Mouse (Mus musculus): ENCODE measurements around the gene Tnfrsf8. TPM values are rescaled to one million over a fixed set of nuclear protein-coding genes. Genes with fewer than 3 reads are reported as not detected.

Gene Tnfrsf8
- polyA plus RNA-seq, 1 experiment from 2014 or later: not detected

DNA sequence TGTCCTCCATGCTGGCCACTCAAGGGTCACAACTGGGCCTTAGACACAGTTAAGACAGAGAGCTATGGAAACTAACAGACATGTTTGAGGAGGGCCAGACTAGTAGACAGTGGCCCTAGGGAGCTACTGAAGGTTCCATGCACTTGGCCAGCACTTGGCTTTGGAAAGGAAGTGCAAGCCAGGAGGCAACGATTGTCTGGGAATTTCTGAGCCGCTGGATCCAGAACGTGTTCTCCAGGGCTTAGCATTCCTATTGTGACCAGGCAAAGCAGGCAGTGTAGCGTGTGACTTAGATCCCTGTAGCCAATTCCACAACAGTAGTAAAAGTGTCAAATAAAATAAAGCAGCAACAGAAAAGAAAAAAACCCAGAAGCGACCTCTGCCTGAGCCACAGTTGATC, 54.2 kb downstream of the Tnfrsf8 start:
- Histone ChIP-seq H3K4me3 (no peak overlapping the region), H3K9ac (replicated peaks) (no peak overlapping the region), H3K4me1 (no peaks in the 10 kb centered on the region), H3K36me3 (no peaks in the 10 kb centered on the region), H3K9me3 (no peaks in the 10 kb centered on the region), H3K27ac (replicated peaks) (no peak overlapping the region), H3K4me2 (replicated peaks) (no peak overlapping the region), H3K27me3 (no peaks in the 10 kb centered on the region)
- no peak for ATAC-seq (ENCODE audit: low FRiP score, low read depth)
- WGBS: 85% methylated on average over 5 of the region's 5 CpGs

DNA sequence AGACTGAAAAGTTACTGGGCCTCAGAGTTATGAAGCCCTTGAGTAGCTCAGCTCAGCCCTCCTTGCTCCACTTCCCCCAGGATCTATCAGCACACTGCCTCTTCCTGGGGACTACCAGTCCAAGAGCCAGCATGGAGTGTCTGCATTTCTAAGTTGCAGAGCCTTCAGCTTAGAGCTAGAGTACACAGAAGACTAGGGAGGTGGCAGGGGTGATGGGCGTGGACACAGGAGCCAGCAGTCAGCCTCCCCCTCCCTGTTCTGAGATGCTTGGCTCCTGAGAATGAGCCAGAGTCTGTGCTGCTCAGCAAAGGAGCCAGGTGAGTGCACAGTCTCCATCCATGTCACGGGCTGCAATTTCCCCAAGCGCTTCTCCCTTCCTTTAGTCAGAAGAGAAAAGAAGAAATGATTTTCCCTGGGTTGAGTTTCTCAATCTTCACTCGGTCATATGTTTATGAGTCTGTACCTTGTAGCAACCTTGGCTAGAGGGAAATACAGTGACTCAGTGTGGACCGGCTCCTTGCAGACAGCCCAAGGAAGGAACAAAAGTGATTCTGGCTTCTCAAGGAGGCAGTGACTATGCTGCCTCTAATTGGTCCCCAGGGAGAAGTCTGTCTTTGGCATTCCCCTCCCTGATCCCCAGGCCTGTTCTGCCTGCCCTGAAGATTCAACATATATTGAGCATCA, 57.1 kb downstream of the Tnfrsf8 start:
- H3K9ac ChIP-seq (replicated peaks): no peak overlapping the region
- H3K27me3 ChIP-seq: no peaks in the 10 kb centered on the region
- H3K36me3 ChIP-seq: no peaks in the 10 kb centered on the region
- no peak for ATAC-seq (ENCODE audit: low FRiP score, low read depth)
- no peak overlapping the region for H3K27ac ChIP-seq (replicated peaks)
- H3K4me3 ChIP-seq: no peak overlapping the region
- no peaks in the 10 kb centered on the region for H3K4me1 ChIP-seq
- 77% methylated on average over 5 of the region's 5 CpGs for whole genome bisulfite sequencing
- no peak overlapping the region for H3K4me2 ChIP-seq (replicated peaks)
- no peaks in the 10 kb centered on the region for H3K9me3 ChIP-seq

DNA sequence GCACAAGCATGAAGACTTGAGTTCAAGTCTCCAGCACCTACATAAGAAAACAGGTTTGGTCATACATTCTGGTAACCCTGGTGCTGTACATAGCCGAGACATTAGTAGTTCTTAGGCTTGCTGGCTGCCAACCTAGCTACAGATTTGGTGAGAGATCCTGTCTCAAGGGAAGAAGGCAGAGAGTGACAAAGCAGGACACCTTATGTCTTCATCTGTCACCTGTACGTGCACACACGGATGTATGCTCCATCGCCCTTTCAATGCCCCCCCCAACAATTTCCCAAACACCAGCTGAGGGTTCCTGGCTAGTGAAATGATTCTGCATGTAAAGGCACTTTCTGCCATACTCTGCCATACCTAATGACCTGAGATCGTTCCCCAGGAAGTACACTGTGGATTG, 58.8 kb downstream of the Tnfrsf8 start:
- Histone ChIP-seq H3K27me3 (no peaks in the 10 kb centered on the region), H3K9me3 (no peaks in the 10 kb centered on the region), H3K4me3 (no peak overlapping the region), H3K27ac (replicated peaks) (no peak overlapping the region), H3K4me1 (no peaks in the 10 kb centered on the region), H3K36me3 (no peaks in the 10 kb centered on the region), H3K4me2 (replicated peaks) (no peak overlapping the region), H3K9ac (replicated peaks) (no peak overlapping the region)
- ATAC-seq (ENCODE audit: low FRiP score, low read depth): no peak
- WGBS: 91% methylated on average over 5 of the region's 5 CpGs

DNA sequence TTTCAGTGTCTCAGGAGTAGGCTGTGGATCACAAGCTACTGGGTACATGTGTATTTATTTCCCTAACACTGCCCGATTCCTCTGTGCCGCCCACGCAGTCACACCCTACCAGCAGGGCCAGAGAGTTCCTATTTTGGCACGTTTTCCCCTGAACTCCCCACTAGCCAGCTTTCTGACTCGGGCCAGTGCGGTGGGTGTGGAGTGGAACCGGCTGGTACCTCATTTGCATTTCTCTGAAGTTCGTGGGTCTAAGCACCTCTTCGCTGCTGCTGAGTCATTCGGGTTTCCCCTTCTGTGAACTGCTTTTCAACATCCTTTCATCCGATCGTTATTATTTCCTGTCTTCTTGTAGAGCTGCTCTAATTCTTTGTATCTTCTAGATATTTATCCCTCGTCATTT, 60.5 kb downstream of the Tnfrsf8 start:
- 62% methylated on average over 13 of the region's 13 CpGs for WGBS
- ATAC-seq (ENCODE audit: low FRiP score, low read depth): no peak
- no peaks in the 10 kb centered on the region for H3K36me3 ChIP-seq
- H3K27me3 ChIP-seq: no peaks in the 10 kb centered on the region
- H3K4me2 ChIP-seq (replicated peaks): no peak overlapping the region
- H3K4me1 ChIP-seq: no peaks in the 10 kb centered on the region
- no peak overlapping the region for H3K9ac ChIP-seq (replicated peaks)
- no peak overlapping the region for H3K27ac ChIP-seq (replicated peaks)
- no peak overlapping the region for H3K4me3 ChIP-seq
- H3K9me3 ChIP-seq: no peaks in the 10 kb centered on the region

DNA sequence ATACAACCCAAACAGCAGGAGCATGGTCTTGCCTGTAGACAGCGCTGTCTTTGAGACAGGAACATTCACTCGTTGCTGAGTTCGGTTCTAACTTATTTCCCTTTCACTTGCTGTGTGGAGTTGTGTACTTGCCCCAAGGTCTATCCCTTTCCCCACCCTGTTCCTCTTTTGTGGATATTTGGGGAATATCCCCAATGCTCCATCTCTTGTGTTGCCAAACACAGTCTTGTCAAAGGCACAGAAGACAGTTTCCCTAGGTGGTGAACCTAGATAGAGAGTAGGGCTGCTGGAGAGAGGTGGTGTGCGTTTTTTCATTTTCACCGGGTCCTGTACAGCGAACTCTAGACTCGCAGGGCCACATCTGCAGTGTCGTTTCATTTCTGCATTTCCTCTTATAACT, 62.4 kb downstream of the Tnfrsf8 start:
- no peak for ATAC-seq (ENCODE audit: low FRiP score, low read depth)
- Histone ChIP-seq H3K27me3 (peaks cover 9% of the 10 kb centered on the region), H3K27ac (replicated peaks) (no peak overlapping the region), H3K9me3 (no peaks in the 10 kb centered on the region), H3K9ac (replicated peaks) (no peak overlapping the region), H3K36me3 (no peaks in the 10 kb centered on the region), H3K4me3 (no peak overlapping the region), H3K4me2 (replicated peaks) (no peak overlapping the region), H3K4me1 (no peaks in the 10 kb centered on the region)
- 93% methylated on average over 8 of the region's 8 CpGs for WGBS

DNA sequence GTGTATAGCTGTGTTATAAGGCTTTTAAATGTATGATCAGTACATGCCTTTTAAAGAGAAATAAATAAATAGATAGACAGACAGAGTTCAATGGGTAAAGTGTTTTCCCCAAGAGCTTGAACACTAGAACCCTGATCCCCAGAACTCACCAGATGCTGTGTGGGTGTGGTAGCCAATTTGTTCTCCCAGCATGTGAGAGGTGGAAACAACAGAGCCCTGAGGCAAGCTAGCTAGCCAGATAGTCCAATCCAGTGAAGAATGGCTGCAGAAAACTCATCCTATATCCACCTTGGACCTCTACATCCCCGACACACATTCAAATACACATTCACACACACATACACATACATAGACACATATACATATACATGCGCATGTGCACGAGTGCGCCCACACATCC, 63.4 kb downstream of the Tnfrsf8 start:
- no peaks in the 10 kb centered on the region for H3K36me3 ChIP-seq
- H3K9ac ChIP-seq (replicated peaks): no peak overlapping the region
- no peak overlapping the region for H3K27ac ChIP-seq (replicated peaks)
- 93% methylated on average over 4 of the region's 4 CpGs for WGBS
- no peaks in the 10 kb centered on the region for H3K9me3 ChIP-seq
- no peak overlapping the region for H3K4me2 ChIP-seq (replicated peaks)
- H3K4me3 ChIP-seq: no peak overlapping the region
- peaks cover 4% of the 10 kb centered on the region; the same call in 1 of the 2 replicates for H3K4me1 ChIP-seq
- ATAC-seq (ENCODE audit: low FRiP score, low read depth): no peak
- peaks cover 18% of the 10 kb centered on the region for H3K27me3 ChIP-seq

DNA sequence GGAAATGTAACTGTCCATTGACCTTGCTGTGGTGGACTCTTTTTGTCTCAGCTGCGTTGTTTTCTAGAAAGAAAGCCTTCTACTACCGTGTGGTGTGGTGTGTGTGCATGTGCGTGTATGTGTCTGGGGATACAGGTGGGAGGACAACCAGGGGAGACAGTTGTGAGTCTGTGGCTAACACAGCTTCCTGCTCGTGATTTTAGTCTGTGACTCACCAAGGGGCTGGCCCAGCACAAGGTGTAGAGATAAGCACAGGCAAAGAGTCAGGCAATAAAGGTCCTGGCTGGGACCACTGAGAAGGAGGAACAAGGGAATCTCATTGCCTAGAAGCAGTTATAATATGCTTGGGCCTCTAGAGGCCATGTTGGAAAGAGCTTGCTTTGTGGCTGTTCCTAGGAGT, 65.0 kb downstream of the Tnfrsf8 start:
- 88% methylated on average over 4 of the region's 4 CpGs for WGBS

DNA sequence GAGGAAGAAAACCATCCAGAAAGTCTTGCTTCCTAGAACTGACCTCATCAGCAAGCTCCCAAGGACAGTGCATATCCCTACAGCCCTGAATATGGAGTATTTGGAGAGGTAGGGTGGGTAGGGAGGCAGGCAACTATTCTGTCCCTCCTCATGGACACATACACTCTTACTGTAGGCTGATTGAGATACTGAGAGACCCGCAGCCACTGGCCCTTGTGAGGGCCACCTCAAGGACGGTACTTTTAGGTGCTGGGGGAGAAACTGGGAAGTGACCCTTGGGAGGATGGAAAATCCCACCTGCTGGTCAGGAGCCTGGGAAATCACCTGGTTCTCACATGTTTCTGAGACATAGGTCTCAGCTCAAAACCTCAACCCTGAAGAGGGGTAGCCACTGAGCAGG, 67.4 kb downstream of the Tnfrsf8 start:
- H3K9ac ChIP-seq (replicated peaks): no peak overlapping the region
- ATAC-seq (ENCODE audit: low FRiP score, low read depth): no peak

More for the DNA sequence above, 65.0 kb downstream of the Tnfrsf8 start:
- H3K9me3 ChIP-seq: no peaks in the 10 kb centered on the region
- peaks cover 7% of the 10 kb centered on the region; the same call in 1 of the 2 replicates for H3K4me1 ChIP-seq
- no peak overlapping the region for H3K4me3 ChIP-seq
- no peak for ATAC-seq (ENCODE audit: low FRiP score, low read depth)
- H3K9ac ChIP-seq (replicated peaks): no peak overlapping the region
- H3K27me3 ChIP-seq: peaks cover 31% of the 10 kb centered on the region
- H3K4me2 ChIP-seq (replicated peaks): no peak overlapping the region
- H3K36me3 ChIP-seq: no peaks in the 10 kb centered on the region
- no peak overlapping the region for H3K27ac ChIP-seq (replicated peaks)

DNA sequence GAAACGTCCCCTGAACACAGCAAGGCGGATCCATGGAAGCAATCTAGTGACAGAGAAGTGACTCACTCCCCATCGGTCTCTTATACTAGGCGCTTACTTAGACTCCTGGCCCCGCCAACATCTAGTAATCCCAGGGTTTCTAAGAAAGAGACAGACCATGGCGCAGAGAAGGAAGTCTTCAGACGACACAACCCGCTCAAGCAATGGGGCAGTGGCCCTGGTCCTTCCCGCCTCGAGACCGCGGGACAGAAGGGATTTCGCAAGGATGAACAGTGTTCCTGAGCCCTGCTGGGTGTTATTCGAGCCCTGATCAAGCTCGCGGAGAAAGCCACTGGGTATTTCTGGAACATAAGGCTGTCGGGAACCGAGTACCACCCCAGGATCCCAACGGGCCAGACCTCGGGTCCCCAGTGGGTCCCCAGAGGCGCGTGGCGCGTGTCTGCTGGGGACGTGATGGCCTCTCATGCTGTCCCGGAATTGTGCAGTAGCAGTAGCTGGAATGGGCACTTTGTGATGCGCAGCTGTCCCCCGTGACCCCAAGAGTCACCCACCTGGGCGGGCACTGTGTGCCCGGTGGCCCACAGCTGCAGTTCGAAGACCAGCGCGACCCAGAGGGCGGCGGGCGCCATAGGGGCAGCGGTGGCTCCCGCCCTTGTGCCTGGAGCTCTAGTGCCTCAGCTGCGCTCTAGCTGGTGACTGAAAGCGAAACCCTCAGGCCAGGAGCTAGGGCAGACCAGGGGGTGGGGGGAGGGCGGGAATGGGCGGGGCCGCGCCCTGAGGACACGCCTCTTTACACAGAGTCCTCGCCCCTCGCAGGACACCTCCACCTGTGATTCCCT, 68.6 kb downstream of the Tnfrsf8 start, which contains the start of gene Tnfrsf1b:
TSS of gene Tnfrsf1b (minus strand) at position 698 of the 839 bp plus-strand sequence.
- no peaks in the 10 kb centered on the region for H3K9me3 ChIP-seq
- peak; percentile 70 for ATAC-seq (ENCODE audit: low FRiP score, low read depth)
- peak within 1 kb of the TSS; percentile 46; the same call in 1 of the 2 replicates for H3K9ac ChIP-seq (replicated peaks)
- peaks cover 34% of the 10 kb centered on the region for H3K27me3 ChIP-seq
- WGBS: under 1% methylated on average over 47 of the region's 47 CpGs
- peaks cover 7% of the 10 kb centered on the region; the same call in 1 of the 2 replicates for H3K4me1 ChIP-seq
- H3K4me2 ChIP-seq (replicated peaks): peak within 1 kb of the TSS; percentile 67
- peak within 1 kb of the TSS; percentile 43 for H3K4me3 ChIP-seq
- no peak within 1 kb of the TSS for H3K27ac ChIP-seq (replicated peaks)
- H3K36me3 ChIP-seq: no peaks in the 10 kb centered on the region

More for the DNA sequence above, 67.4 kb downstream of the Tnfrsf8 start:
- Histone ChIP-seq H3K4me3 (no peak overlapping the region), H3K27me3 (peaks cover 34% of the 10 kb centered on the region), H3K36me3 (no peaks in the 10 kb centered on the region), H3K4me1 (peaks cover 7% of the 10 kb centered on the region; the same call in 1 of the 2 replicates), H3K4me2 (replicated peaks) (no peak overlapping the region), H3K9me3 (no peaks in the 10 kb centered on the region), H3K27ac (replicated peaks) (no peak overlapping the region)
- 63% methylated on average over 2 of the region's 2 CpGs for WGBS

DNA sequence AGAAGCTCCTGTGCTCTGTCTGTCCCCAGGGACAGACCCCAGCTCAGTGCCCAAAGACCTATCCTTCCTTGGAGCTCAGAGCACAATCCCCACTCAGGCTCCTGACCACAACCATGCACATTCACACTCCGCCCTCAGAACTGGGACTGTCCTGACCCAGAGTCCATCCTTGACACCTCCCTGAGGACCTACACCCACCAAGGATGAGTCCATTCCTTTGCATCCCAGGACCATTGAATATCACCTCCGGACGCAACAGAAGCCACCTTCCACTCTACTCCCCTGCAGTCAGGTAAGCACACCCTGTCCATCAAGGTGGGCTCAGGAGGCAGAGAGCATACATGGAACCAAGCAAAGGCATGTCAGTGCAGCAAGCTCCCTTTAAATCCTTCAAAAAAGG, 69.4 kb downstream of the Tnfrsf8 start:
- ATAC-seq (ENCODE audit: low FRiP score, low read depth): no peak
- peaks cover 7% of the 10 kb centered on the region; the same call in 1 of the 2 replicates for H3K4me1 ChIP-seq
- no peak overlapping the region for H3K27ac ChIP-seq (replicated peaks)
- WGBS: 82% methylated on average over 3 of the region's 3 CpGs
- peak overlapping the region; percentile 67 for H3K4me2 ChIP-seq (replicated peaks)
- no peaks in the 10 kb centered on the region for H3K9me3 ChIP-seq
- no peak overlapping the region for H3K4me3 ChIP-seq
- H3K27me3 ChIP-seq: peaks cover 34% of the 10 kb centered on the region
- H3K9ac ChIP-seq (replicated peaks): no peak overlapping the region
- H3K36me3 ChIP-seq: no peaks in the 10 kb centered on the region

DNA sequence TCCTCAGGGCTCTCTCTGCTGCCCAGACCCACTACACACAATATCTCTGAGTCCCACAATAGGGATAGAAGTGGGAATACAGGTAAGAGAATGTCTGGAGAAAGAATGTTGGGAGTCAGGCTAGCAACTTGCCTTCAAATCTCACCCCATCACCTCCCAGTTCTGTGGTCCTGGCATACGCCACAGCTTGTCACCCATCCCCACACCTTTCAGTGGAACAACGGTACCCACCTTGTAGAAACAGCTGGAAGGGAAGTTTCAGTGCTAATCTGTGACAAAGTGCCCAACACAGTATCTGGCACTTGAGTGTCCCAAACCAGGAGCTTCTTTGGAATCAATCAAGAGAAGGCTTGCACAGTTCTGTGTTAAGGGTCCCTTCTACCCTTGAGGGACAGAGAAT, 70.3 kb downstream of the Tnfrsf8 start:
- no peak for ATAC-seq (ENCODE audit: low FRiP score, low read depth)
- Histone ChIP-seq H3K4me3 (no peak overlapping the region), H3K4me2 (replicated peaks) (no peak overlapping the region), H3K9ac (replicated peaks) (no peak overlapping the region), H3K36me3 (no peaks in the 10 kb centered on the region), H3K4me1 (peaks cover 7% of the 10 kb centered on the region; the same call in 1 of the 2 replicates), H3K27me3 (peaks cover 34% of the 10 kb centered on the region), H3K9me3 (no peaks in the 10 kb centered on the region), H3K27ac (replicated peaks) (no peak overlapping the region)
- WGBS: 81% methylated on average over 2 of the region's 2 CpGs

DNA sequence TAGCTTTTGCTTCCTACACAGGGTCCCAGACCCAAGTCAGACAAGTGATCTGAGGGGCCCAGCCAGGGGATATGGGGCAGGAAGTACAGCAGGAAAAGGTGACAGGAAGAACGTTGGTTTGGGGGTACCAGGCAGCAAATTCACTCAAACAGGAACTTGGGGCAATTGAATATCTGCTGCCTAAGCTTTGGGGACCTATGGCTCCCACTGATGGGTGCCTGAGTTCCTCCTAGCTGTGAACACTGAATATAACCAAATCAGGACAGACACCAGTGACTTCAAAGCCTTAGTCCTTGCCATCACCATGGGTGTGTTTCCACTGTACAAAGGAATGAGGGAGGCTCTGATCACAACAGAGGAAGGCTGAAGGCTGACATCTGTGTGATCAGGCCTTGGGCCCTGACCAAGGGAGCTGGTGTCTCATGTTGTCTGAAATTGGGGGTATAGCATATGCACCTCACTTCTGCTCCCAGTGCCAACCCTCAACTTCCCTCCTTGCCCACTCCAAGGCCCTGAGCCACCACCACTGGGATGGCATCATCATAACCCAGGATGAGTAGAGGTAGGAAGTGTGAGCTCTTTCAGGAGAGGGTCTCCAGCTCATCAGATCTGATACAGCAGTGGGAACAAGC, 72.1 kb downstream of the Tnfrsf8 start:
- Histone ChIP-seq H3K4me2 (replicated peaks) (no peak overlapping the region), H3K9me3 (no peaks in the 10 kb centered on the region), H3K27me3 (peaks cover 27% of the 10 kb centered on the region), H3K9ac (replicated peaks) (no peak overlapping the region), H3K36me3 (no peaks in the 10 kb centered on the region), H3K4me1 (peaks cover 7% of the 10 kb centered on the region; the same call in 1 of the 2 replicates), H3K27ac (replicated peaks) (no peak overlapping the region), H3K4me3 (no peak overlapping the region)
- WGBS: 81% methylated on average over 1 of the region's 1 CpGs
- ATAC-seq (ENCODE audit: low FRiP score, low read depth): no peak
